Mouse (Mus musculus) layer of hippocampus, adult 9-11 months (tissue): Measurements from ENCODE around the gene Gm20532.

Experiments used
- DNase-seq: peaks from one replicate; pipeline ENCODE4 v3.0.0; 2022

Gm20532 gene

GRCm38 (mm10) chr2:26586294-26587043, at the start of gene Gm20532:
TSS of gene Gm20532 (plus strand) at chr2:26586639.
- DNase-seq, result peak; percentile 38

- no peak for DNase-seq
Observed at GRCm38 (mm10) chr2:26539516-26539915, 46.9 kb upstream of the Gm20532 start.

GRCm38 (mm10) chr2:26540721-26541120, 45.7 kb upstream of the Gm20532 start:
- DNase-seq, result no peak

GRCm38 (mm10) chr2:26541258-26541910, 45.1 kb upstream of the Gm20532 start:
- DNase-seq, result no peak

- DNase-seq, result no peak
Observed at GRCm38 (mm10) chr2:26543155-26543554, 43.3 kb upstream of the Gm20532 start.

- no peak for DNase-seq
Observed at GRCm38 (mm10) chr2:26543768-26544167, 42.7 kb upstream of the Gm20532 start.

- DNase-seq, result no peak
Observed at GRCm38 (mm10) chr2:26544265-26544664, 42.2 kb upstream of the Gm20532 start.

GRCm38 (mm10) chr2:26547481-26547880, 39.0 kb upstream of the Gm20532 start:
- DNase-seq, result no peak

- peak; percentile 64 for DNase-seq
Observed at GRCm38 (mm10) chr2:26549801-26550200, 36.6 kb upstream of the Gm20532 start.

- DNase-seq, result no peak
Observed at GRCm38 (mm10) chr2:26550205-26550604, 36.2 kb upstream of the Gm20532 start.

- no peak for DNase-seq
Observed at GRCm38 (mm10) chr2:26550777-26551176, 35.7 kb upstream of the Gm20532 start.

GRCm38 (mm10) chr2:26551446-26551845, 35.0 kb upstream of the Gm20532 start:
- no peak for DNase-seq

- no peak for DNase-seq
Observed at GRCm38 (mm10) chr2:26552066-26552465, 34.4 kb upstream of the Gm20532 start.

- no peak for DNase-seq
Observed at GRCm38 (mm10) chr2:26553904-26554303, 32.5 kb upstream of the Gm20532 start.

GRCm38 (mm10) chr2:26555076-26555475, 31.4 kb upstream of the Gm20532 start:
- DNase-seq, result peak; percentile 77

GRCm38 (mm10) chr2:26556535-26556993, 29.9 kb upstream of the Gm20532 start:
- no peak for DNase-seq

GRCm38 (mm10) chr2:26560506-26560905, 25.9 kb upstream of the Gm20532 start:
- DNase-seq, result no peak

- DNase-seq, result no peak
Observed at GRCm38 (mm10) chr2:26561351-26562016, 25.0 kb upstream of the Gm20532 start.

GRCm38 (mm10) chr2:26566221-26566620, 20.2 kb upstream of the Gm20532 start:
- no peak for DNase-seq

- no peak for DNase-seq
Observed at GRCm38 (mm10) chr2:26570034-26570433, 16.4 kb upstream of the Gm20532 start.

- no peak for DNase-seq
Observed at GRCm38 (mm10) chr2:26571400-26571799, 15.0 kb upstream of the Gm20532 start.

- no peak for DNase-seq
Observed at GRCm38 (mm10) chr2:26571826-26572225, 14.6 kb upstream of the Gm20532 start.

GRCm38 (mm10) chr2:26573396-26573795, 13.0 kb upstream of the Gm20532 start:
- no peak for DNase-seq

- no peak for DNase-seq
Observed at GRCm38 (mm10) chr2:26573807-26574206, 12.6 kb upstream of the Gm20532 start.
